Mouse (Mus musculus) ES-Bruce4 (cell line): ENCODE results near the gene Calm1. TPM values are rescaled to one million over a fixed set of nuclear protein-coding genes. Genes with fewer than 3 reads are reported as not detected.

Source experiments
- H3K27ac ChIP-seq: 2 replicates; pipeline ENCODE4 v1.5.1; 2012; ENCODE audit warnings: low read length, inconsistent platforms; ENCODE audit not compliant: insufficient read depth
- H3K27me3 ChIP-seq: 2 replicates; pipeline ENCODE4 v1.6.1; 2012; ENCODE audit warnings: mild to moderate bottlenecking, low read length, inconsistent platforms; ENCODE audit not compliant: control insufficient read depth, poor library complexity, insufficient read depth, severe bottlenecking
- H3K36me3 ChIP-seq: 2 replicates; pipeline ENCODE4 v1.6.1; 2012; ENCODE audit warnings: inconsistent platforms, mild to moderate bottlenecking, low read length, moderate library complexity; ENCODE audit not compliant: control insufficient read depth, poor library complexity, insufficient read depth, severe bottlenecking
- H3K4me1 ChIP-seq: one replicate; pipeline ENCODE4 v1.8.1; 2011; ENCODE audit warnings: low read length; ENCODE audit not compliant: control insufficient read depth, insufficient read depth
- H3K4me3 ChIP-seq: 2 replicates; pipeline ENCODE4 v1.5.1; 2011; ENCODE audit warnings: low read depth, mild to moderate bottlenecking, low read length
- H3K9ac ChIP-seq: 2 replicates; pipeline ENCODE4 v1.6.1; 2012; ENCODE audit warnings: low read depth, mild to moderate bottlenecking, inconsistent platforms; ENCODE audit not compliant: poor library complexity, severe bottlenecking
- H3K9me3 ChIP-seq: replicated peaks from 2 replicates; pipeline ENCODE4 v1.6.1; 2012; ENCODE audit warnings: mild to moderate bottlenecking, low read length, inconsistent platforms; ENCODE audit not compliant: control insufficient read depth, poor library complexity, insufficient read depth, severe bottlenecking
- CTCF ChIP-seq: IDR thresholded peaks from one replicate; pipeline ENCODE4 v1.8.1; 2011; ENCODE audit warnings: low read depth, low read length
- EP300 ChIP-seq: IDR thresholded peaks from 2 replicates; pipeline ENCODE4 v1.6.1; 2011; ENCODE audit warnings: low read depth, low read length; ENCODE audit not compliant: insufficient read depth
- POLR2A ChIP-seq: IDR thresholded peaks from one replicate; pipeline ENCODE4 v1.8.1; 2011; ENCODE audit warnings: low read length; ENCODE audit not compliant: insufficient read depth
- polyA plus RNA-seq: library from polyadenylated mRNA; stranded (reverse); fragments of >200 nt; gene quantifications from 2 replicates; pipeline ENCODE4 v1.2.4, GENCODE M21; 2011; ENCODE audit warnings: low read depth; ENCODE audit not compliant: missing spikeins, insufficient read depth, insufficient read length

Calm1 gene
- polyA plus RNA-seq, 1 experiment: 280 TPM

DNA sequence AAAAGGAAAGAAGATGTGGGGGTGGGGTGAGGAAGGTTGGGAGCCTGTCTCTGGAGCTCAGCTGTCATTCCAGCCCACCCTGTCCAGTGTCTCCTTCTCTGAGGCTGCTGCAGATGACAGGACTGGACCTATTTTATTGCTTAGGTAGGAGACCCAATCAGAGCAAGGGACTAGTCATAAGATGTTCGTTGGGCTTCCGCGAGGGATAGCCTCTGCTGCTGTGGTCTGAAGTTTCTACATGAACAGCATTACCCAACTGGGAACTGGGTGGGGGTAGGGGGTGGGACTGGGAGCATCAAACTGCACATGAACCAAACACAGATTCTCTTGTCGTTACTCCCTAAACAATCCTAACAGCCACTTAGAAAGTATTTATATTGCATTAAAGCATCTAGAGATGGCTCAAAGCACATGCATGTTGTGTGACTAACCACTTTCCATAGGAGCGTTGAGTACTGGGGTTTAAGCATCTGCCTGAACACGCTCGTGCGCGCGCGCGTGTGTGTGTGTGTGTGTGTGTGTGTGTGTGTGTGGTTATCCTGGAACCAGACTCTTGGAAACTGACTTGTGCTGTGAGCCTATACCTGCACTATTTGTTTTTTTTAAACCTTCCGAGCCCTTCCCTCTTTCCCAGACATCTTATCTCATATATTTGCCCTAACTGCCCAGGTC lies 23.2 kb downstream of the Calm1 start:
- Histone ChIP-seq H3K27ac (no peak overlapping the region), H3K9ac (no peak overlapping the region), H3K4me1 (peaks cover 7% of the 10 kb centered on the region), H3K27me3 (no peaks in the 10 kb centered on the region), H3K36me3 (no peaks in the 10 kb centered on the region), H3K4me3 (no peak overlapping the region), H3K9me3 (no peaks in the 10 kb centered on the region)
- TF ChIP-seq POLR2A (no peak), EP300 (no peak), CTCF (no peak)

DNA sequence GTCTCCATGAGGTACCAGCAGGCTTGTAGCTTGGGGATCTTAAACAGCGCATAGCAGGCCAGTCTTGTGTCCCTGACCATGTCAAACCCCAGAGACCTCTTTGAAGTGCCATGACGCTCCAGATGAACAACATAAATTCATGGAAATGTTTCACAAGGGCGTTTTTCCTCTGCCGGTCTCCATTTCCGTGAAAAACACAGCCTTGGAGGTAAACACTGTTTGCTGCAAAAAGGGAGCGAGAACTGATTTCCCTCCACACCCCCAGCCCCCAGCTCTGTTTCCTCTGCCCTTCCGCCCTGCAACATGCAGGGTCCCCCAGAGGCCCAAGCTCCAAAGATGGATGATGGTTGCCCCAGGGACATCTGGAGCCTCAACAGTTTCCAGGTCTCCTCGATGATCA lies 24.3 kb downstream of the Calm1 start:
- Histone ChIP-seq H3K4me1 (peaks cover 6% of the 10 kb centered on the region), H3K9me3 (no peaks in the 10 kb centered on the region), H3K36me3 (no peaks in the 10 kb centered on the region), H3K27me3 (no peaks in the 10 kb centered on the region), H3K4me3 (no peak overlapping the region), H3K27ac (no peak overlapping the region), H3K9ac (no peak overlapping the region)
- no peak for TF ChIP-seq CTCF
- no peak for TF ChIP-seq POLR2A
- TF ChIP-seq EP300: no peak

DNA sequence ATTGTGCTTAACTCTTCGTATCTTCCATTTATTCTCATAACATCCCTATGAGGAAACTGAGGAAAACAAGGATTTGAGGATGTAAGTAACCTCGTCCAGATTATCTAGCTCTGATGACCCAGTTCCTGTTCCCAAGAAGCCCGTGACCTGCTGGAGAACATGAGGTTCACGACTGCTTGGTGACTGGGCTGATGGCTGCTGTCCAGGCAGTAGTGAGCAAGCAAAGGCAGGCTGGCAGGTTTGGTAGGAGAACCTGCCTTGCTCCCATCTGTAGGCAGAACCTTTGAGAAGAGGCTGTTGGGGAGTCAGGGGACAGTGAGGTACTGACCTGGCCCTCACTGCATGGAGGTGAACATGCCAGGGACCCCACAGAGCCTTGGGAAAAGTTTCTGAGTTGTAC lies 26.0 kb downstream of the Calm1 start:
- Histone ChIP-seq H3K27ac (no peak overlapping the region), H3K4me3 (no peak overlapping the region)

DNA sequence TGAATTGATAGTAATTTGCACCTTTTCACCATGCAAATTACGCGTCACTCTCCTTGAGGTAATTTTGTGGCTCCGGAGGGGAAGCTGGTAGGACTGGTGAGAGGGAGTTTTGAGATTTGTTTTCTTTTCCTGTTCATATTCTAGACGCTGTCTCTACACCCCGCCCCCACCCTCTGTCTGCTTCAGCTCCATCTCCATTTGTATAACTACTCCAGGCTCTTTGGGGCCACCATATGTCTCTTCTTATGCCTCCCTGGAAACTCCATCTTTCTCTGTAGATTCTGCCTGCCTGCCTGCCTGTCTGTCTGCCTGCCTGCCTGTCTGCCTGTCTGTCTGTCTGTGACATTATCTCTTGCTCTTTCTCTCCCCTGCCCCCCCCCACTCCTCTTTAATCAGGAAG lies 26.8 kb downstream of the Calm1 start:
- TF ChIP-seq POLR2A (no peak), CTCF (no peak), EP300 (no peak)
- no peak overlapping the region for H3K4me3 ChIP-seq
- H3K9ac ChIP-seq: no peak overlapping the region
- H3K9me3 ChIP-seq: peaks cover 7% of the 10 kb centered on the region
- H3K36me3 ChIP-seq: no peaks in the 10 kb centered on the region
- H3K4me1 ChIP-seq: peaks cover 4% of the 10 kb centered on the region
- H3K27me3 ChIP-seq: no peaks in the 10 kb centered on the region
- no peak overlapping the region for H3K27ac ChIP-seq

More for the DNA sequence above, 26.0 kb downstream of the Calm1 start:
- Histone ChIP-seq H3K9ac (no peak overlapping the region), H3K9me3 (peaks cover 7% of the 10 kb centered on the region), H3K27me3 (no peaks in the 10 kb centered on the region), H3K4me1 (peaks cover 4% of the 10 kb centered on the region), H3K36me3 (no peaks in the 10 kb centered on the region)
- TF ChIP-seq CTCF: no peak
- no peak for TF ChIP-seq EP300
- TF ChIP-seq POLR2A: no peak

DNA sequence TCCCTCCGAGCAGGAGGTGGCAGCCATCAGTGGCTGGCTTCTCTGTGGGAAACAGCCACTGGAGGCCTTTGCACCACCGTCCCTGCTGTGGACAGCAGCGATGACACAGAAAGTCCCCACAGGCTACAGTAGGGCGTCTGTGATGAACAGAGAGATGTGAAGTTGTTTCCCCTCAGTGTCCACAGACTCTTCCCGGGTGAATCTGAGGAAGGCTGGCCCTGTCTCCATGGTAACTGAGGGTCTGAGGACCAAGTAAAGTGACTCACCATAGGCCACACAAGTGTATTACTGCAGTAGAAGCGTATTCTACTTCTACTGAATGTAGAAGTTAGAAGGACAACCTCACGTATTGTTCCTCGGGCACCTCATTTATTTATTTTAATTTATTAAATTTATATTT lies 27.4 kb downstream of the Calm1 start:
- no peaks in the 10 kb centered on the region for H3K27me3 ChIP-seq
- no peak overlapping the region for H3K4me3 ChIP-seq
- H3K9ac ChIP-seq: no peak overlapping the region
- H3K27ac ChIP-seq: no peak overlapping the region
- peaks cover 7% of the 10 kb centered on the region for H3K9me3 ChIP-seq
- no peaks in the 10 kb centered on the region for H3K36me3 ChIP-seq
- no peak for TF ChIP-seq EP300
- no peak for TF ChIP-seq POLR2A
- TF ChIP-seq CTCF: no peak
- peaks cover 4% of the 10 kb centered on the region for H3K4me1 ChIP-seq

GRCm38 (mm10) chr12:100228041-100228725 lies 28.9 kb downstream of the Calm1 start:
- Histone ChIP-seq H3K27ac (no peak overlapping the region), H3K9ac (no peak overlapping the region)

More at GRCm38 (mm10) chr12:100228041-100228725, 28.9 kb downstream of the Calm1 start:
- Histone ChIP-seq H3K4me1 (peaks cover 4% of the 10 kb centered on the region), H3K9me3 (peaks cover 7% of the 10 kb centered on the region), H3K36me3 (no peaks in the 10 kb centered on the region), H3K4me3 (no peak overlapping the region), H3K27me3 (no peaks in the 10 kb centered on the region)
- no peak for TF ChIP-seq CTCF
- TF ChIP-seq POLR2A: no peak
- TF ChIP-seq EP300: no peak
